Mouse (Mus musculus) ES-Bruce4 (cell line): Measurements from ENCODE around the gene Stil. TPM values are rescaled to one million over a fixed set of nuclear protein-coding genes. Genes with fewer than 3 reads are reported as not detected.

Experiments
- H3K27ac ChIP-seq: 2 replicates; pipeline ENCODE4 v1.5.1; 2012; ENCODE audit warnings: low read length, inconsistent platforms; ENCODE audit not compliant: insufficient read depth
- H3K27me3 ChIP-seq: 2 replicates; pipeline ENCODE4 v1.6.1; 2012; ENCODE audit warnings: mild to moderate bottlenecking, low read length, inconsistent platforms; ENCODE audit not compliant: control insufficient read depth, poor library complexity, insufficient read depth, severe bottlenecking
- H3K36me3 ChIP-seq: 2 replicates; pipeline ENCODE4 v1.6.1; 2012; ENCODE audit warnings: inconsistent platforms, mild to moderate bottlenecking, low read length, moderate library complexity; ENCODE audit not compliant: control insufficient read depth, poor library complexity, insufficient read depth, severe bottlenecking
- H3K4me1 ChIP-seq: one replicate; pipeline ENCODE4 v1.8.1; 2011; ENCODE audit warnings: low read length; ENCODE audit not compliant: control insufficient read depth, insufficient read depth
- H3K4me3 ChIP-seq: 2 replicates; pipeline ENCODE4 v1.5.1; 2011; ENCODE audit warnings: low read depth, mild to moderate bottlenecking, low read length
- H3K9ac ChIP-seq: 2 replicates; pipeline ENCODE4 v1.6.1; 2012; ENCODE audit warnings: low read depth, mild to moderate bottlenecking, inconsistent platforms; ENCODE audit not compliant: poor library complexity, severe bottlenecking
- H3K9me3 ChIP-seq: replicated peaks from 2 replicates; pipeline ENCODE4 v1.6.1; 2012; ENCODE audit warnings: mild to moderate bottlenecking, low read length, inconsistent platforms; ENCODE audit not compliant: control insufficient read depth, poor library complexity, insufficient read depth, severe bottlenecking
- CTCF ChIP-seq: IDR thresholded peaks from one replicate; pipeline ENCODE4 v1.8.1; 2011; ENCODE audit warnings: low read depth, low read length
- EP300 ChIP-seq: IDR thresholded peaks from 2 replicates; pipeline ENCODE4 v1.6.1; 2011; ENCODE audit warnings: low read depth, low read length; ENCODE audit not compliant: insufficient read depth
- POLR2A ChIP-seq: IDR thresholded peaks from one replicate; pipeline ENCODE4 v1.8.1; 2011; ENCODE audit warnings: low read length; ENCODE audit not compliant: insufficient read depth
- polyA plus RNA-seq: library from polyadenylated mRNA; stranded (reverse); fragments of >200 nt; gene quantifications from 2 replicates; pipeline ENCODE4 v1.2.4, GENCODE M21; 2011; ENCODE audit warnings: low read depth; ENCODE audit not compliant: missing spikeins, insufficient read depth, insufficient read length

The Stil gene
- polyA plus RNA-seq, 1 experiment, result 25.3 TPM

GRCm38 (mm10) chr4:115079821-115080349 is 79.9 kb downstream of the Stil start:
- Histone ChIP-seq H3K27ac (no peak overlapping the region), H3K27me3 (no peaks in the 10 kb centered on the region)
- no peak for TF ChIP-seq POLR2A
- no peak for TF ChIP-seq EP300
- no peak for TF ChIP-seq CTCF

GRCm38 (mm10) chr4:115083031-115083430 is 83.1 kb downstream of the Stil start:
- no peak for TF ChIP-seq EP300
- no peak for TF ChIP-seq POLR2A
- no peak for TF ChIP-seq CTCF
- H3K4me1 ChIP-seq, result no peaks in the 10 kb centered on the region
- H3K27me3 ChIP-seq, result no peaks in the 10 kb centered on the region
- no peak overlapping the region for H3K9ac ChIP-seq
- no peaks in the 10 kb centered on the region for H3K36me3 ChIP-seq
- no peak overlapping the region for H3K4me3 ChIP-seq
- no peaks in the 10 kb centered on the region for H3K9me3 ChIP-seq
- no peak overlapping the region for H3K27ac ChIP-seq

More at GRCm38 (mm10) chr4:115079821-115080349, 79.9 kb downstream of the Stil start:
- H3K36me3 ChIP-seq, result no peaks in the 10 kb centered on the region
- no peak overlapping the region for H3K4me3 ChIP-seq
- H3K4me1 ChIP-seq, result no peaks in the 10 kb centered on the region
- no peak overlapping the region for H3K9ac ChIP-seq
- no peaks in the 10 kb centered on the region for H3K9me3 ChIP-seq

- peak; percentile 97 for TF ChIP-seq CTCF
- no peak for TF ChIP-seq POLR2A
Observed at GRCm38 (mm10) chr4:115085522-115086095, 85.7 kb downstream of the Stil start.

GRCm38 (mm10) chr4:115086257-115086656 is 86.3 kb downstream of the Stil start:
- no peak for TF ChIP-seq CTCF
- no peak for TF ChIP-seq POLR2A
- no peak for TF ChIP-seq EP300
- Histone ChIP-seq H3K9ac (no peak overlapping the region), H3K36me3 (no peaks in the 10 kb centered on the region), H3K4me3 (no peak overlapping the region), H3K27me3 (no peaks in the 10 kb centered on the region), H3K27ac (no peak overlapping the region), H3K9me3 (no peaks in the 10 kb centered on the region), H3K4me1 (peaks cover 2% of the 10 kb centered on the region)

More at GRCm38 (mm10) chr4:115085522-115086095, 85.7 kb downstream of the Stil start:
- H3K27me3 ChIP-seq, result no peaks in the 10 kb centered on the region
- no peaks in the 10 kb centered on the region for H3K9me3 ChIP-seq
- H3K27ac ChIP-seq, result no peak overlapping the region
- no peak overlapping the region for H3K4me3 ChIP-seq
- no peak overlapping the region for H3K9ac ChIP-seq
- H3K4me1 ChIP-seq, result peaks cover 2% of the 10 kb centered on the region
- H3K36me3 ChIP-seq, result no peaks in the 10 kb centered on the region

GRCm38 (mm10) chr4:115086763-115087415 is 86.9 kb downstream of the Stil start:
- no peak overlapping the region for H3K4me3 ChIP-seq
- H3K27ac ChIP-seq, result no peak overlapping the region
- TF ChIP-seq POLR2A (no peak), EP300 (no peak), CTCF (no peak)
- H3K27me3 ChIP-seq, result no peaks in the 10 kb centered on the region
- H3K9me3 ChIP-seq, result no peaks in the 10 kb centered on the region
- peaks cover 2% of the 10 kb centered on the region for H3K4me1 ChIP-seq
- no peak overlapping the region for H3K9ac ChIP-seq
- no peaks in the 10 kb centered on the region for H3K36me3 ChIP-seq
